Mouse (Mus musculus) liver, embryonic 13.5 days (tissue): ENCODE results near the gene Loxl4. TPM values are rescaled to one million over a fixed set of nuclear protein-coding genes. Genes with fewer than 3 reads are reported as not detected.

ENCODE experiments used
- ATAC-seq: fragments of 200-750 bp; cut with Nextera tagmentation; 2 replicates; pipeline ENCODE4 v1.8.0; 2017; ENCODE audit warnings: low read depth, mild to moderate bottlenecking, moderate number of reproducible peaks, moderate library complexity
- DNase-seq: peaks from one replicate; pipeline ENCODE4 v3.0.0; 2022
- H3K27ac ChIP-seq: fragments of 300-500 bp; sonication (generic); 2 replicates; pipeline ENCODE4 v1.5.1; 2015; ENCODE audit warnings: moderate library complexity, mild to moderate bottlenecking, inconsistent platforms
- H3K27me3 ChIP-seq: fragments of 300-500 bp; sonication (generic); 2 replicates; pipeline ENCODE4 v1.6.1; 2015; ENCODE audit warnings: mild to moderate bottlenecking, inconsistent platforms
- H3K36me3 ChIP-seq: fragments of 300-500 bp; sonication (generic); 2 replicates; pipeline ENCODE4 v1.6.1; 2015; ENCODE audit warnings: mild to moderate bottlenecking, inconsistent platforms
- H3K4me1 ChIP-seq: fragments of 300-500 bp; sonication (generic); replicated peaks from 2 replicates; pipeline ENCODE4 v1.6.1; 2015; ENCODE audit warnings: inconsistent platforms
- H3K4me2 ChIP-seq: fragments of 300-500 bp; sonication (generic); 2 replicates; pipeline ENCODE4 v1.6.1; 2015; ENCODE audit warnings: inconsistent platforms, mild to moderate bottlenecking, moderate library complexity
- H3K4me3 ChIP-seq: fragments of 300-500 bp; sonication (generic); replicated peaks from 2 replicates; pipeline ENCODE4 v1.5.1; 2015; ENCODE audit warnings: mild to moderate bottlenecking, inconsistent platforms
- H3K9ac ChIP-seq: fragments of 300-500 bp; sonication (generic); 2 replicates; pipeline ENCODE4 v1.6.1; 2015; ENCODE audit warnings: mild to moderate bottlenecking, inconsistent platforms
- H3K9me3 ChIP-seq: fragments of 300-500 bp; sonication (generic); replicated peaks from 2 replicates; pipeline ENCODE4 v1.6.1; 2016; ENCODE audit warnings: inconsistent platforms
- WGBS: fragments of 180-500 bp; shearing (Covaris S2); methylation state at CpG from one replicate; pipeline ENCODE4 v1.1.7; 2015; ENCODE audit not compliant: insufficient replicate concordance; 5-methylcytosine and 5-hydroxymethylcytosine counted together
- polyA plus RNA-seq: library from polyadenylated mRNA; unstranded; fragments of >200 nt; fragmentation: Nextera tagmentation; extraction: Ambion mirVana; gene quantifications from 2 replicates; pipeline ENCODE4 v1.2.1, GENCODE M21; 2015

Gene Loxl4
- polyA plus RNA-seq, 1 experiment from 2014 or later = 0.18 TPM

DNA sequence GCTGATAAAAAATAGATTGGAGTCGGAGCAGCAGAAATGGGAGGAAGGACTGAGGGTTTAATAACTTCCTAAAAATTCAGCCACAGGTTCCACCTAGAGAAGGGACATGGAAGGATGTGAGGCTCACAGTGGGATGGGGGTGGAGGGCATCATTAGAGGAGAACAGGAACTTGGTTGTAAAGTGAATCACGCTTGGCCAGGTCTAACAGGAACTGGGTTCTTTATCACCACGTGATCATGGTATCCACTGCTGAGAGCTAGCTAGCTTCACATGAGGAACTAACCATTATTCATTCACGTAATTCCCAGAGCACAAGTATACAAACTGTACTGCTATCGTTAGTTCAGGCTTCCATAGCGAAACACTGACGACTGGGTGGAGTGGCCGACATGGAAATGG lies 26.9 kb upstream of the Loxl4 start:
- WGBS = 35% methylated on average over 8 of the region's 8 CpGs
- Histone ChIP-seq H3K27ac (no peak overlapping the region), H3K9ac (no peak overlapping the region), H3K27me3 (no peaks in the 10 kb centered on the region), H3K4me3 (no peak overlapping the region), H3K9me3 (no peaks in the 10 kb centered on the region), H3K36me3 (no peaks in the 10 kb centered on the region), H3K4me1 (no peaks in the 10 kb centered on the region), H3K4me2 (no peak overlapping the region)
- no peak for DNase-seq
- no peak for ATAC-seq

DNA sequence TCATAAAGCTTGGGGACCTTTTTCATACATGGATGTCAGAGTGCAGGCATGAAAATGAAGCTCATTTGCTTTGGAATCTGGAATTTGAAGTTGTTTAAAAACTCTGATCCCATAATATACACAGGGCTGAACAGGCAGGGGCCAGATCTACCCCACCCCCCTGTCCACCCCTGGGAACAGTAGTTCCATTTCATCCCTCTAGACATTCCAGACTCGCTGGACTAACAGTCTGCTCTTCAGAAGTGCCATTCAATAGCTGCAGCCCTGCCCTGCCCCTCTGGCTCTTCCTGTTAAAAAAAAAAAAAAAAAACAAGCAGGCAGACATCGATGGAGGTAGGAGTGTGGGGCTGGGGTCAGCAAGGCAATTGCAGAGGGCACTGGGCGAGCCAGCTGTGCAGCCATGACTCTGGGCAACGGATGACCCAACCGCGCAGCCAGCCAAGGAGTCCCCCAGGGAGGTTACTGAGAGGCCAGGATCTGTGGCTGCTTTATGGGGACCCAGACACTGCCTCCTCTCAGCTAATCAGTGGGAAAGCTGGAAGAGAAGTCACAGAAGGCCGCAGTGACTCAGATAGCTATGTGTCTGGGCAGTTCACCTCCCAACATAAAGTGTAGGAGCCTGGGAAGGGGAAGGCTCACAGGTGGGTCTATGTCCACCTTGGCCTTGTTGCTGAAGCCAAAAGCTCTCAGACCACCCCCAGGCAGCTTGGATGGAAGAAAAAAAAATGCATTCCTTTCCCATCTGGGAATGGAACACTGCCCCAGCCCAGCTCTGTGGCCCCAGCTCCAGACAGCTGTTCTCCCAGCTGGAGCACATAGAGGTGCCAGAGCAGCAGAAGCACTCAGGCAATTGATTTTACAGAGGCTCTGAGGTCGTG lies 26.2 kb upstream of the Loxl4 start:
- Histone ChIP-seq H3K9me3 (no peaks in the 10 kb centered on the region), H3K9ac (no peak overlapping the region), H3K4me2 (no peak overlapping the region), H3K4me3 (no peak overlapping the region), H3K27ac (no peak overlapping the region), H3K27me3 (no peaks in the 10 kb centered on the region), H3K4me1 (no peaks in the 10 kb centered on the region), H3K36me3 (no peaks in the 10 kb centered on the region)
- 44% methylated on average over 8 of the region's 8 CpGs for WGBS
- no peak for ATAC-seq
- no peak for DNase-seq

DNA sequence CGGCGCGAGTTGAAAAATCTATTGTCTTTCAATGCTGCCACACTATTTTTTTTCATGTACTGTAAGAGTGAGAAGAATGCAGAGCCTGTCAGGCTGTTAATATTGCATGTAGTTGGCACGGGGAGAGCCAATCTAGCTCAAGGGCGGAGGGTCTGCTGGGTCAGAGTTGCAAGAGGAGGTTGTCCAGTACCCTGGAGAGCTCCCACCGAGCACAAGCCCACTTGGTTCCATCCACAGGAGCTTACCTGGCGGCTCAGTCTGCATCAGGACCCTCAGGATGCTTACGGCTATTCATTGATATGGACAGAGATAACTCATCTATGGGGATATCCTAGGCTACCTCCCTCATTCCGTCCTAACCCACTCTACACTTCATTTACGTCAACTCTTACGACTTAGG lies 24.0 kb upstream of the Loxl4 start:
- Histone ChIP-seq H3K9me3 (no peaks in the 10 kb centered on the region), H3K4me2 (no peak overlapping the region), H3K27me3 (peaks cover 10% of the 10 kb centered on the region; the same call in 1 of the 2 replicates), H3K27ac (no peak overlapping the region), H3K36me3 (no peaks in the 10 kb centered on the region), H3K9ac (no peak overlapping the region), H3K4me1 (no peaks in the 10 kb centered on the region), H3K4me3 (no peak overlapping the region)
- DNase-seq (no peak), ATAC-seq (no peak)
- WGBS = 42% methylated on average over 11 of the region's 11 CpGs

DNA sequence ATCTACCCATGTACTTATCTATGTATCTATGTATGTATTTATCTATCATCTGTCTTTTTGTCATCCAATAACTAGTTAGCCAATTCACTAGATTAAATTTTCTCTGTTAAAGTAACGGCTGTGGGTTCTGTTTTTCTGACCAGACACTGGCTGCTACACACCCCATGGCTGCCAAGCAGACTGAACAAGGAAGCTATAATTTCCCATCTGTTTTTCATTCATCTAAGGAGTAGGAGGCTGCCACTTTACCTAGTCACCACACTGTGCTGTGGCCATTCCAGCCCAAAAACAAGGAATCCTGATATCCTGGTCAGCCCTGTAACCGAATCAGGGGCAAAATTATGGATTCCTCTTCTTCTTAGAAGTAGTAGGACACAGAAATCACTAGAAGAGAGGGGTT lies 21.0 kb upstream of the Loxl4 start:
- no peak for ATAC-seq
- Histone ChIP-seq H3K9ac (no peak overlapping the region), H3K27ac (no peak overlapping the region), H3K27me3 (peaks cover 15% of the 10 kb centered on the region; the same call in 1 of the 2 replicates), H3K9me3 (no peaks in the 10 kb centered on the region), H3K4me1 (no peaks in the 10 kb centered on the region), H3K4me2 (no peak overlapping the region), H3K36me3 (no peaks in the 10 kb centered on the region), H3K4me3 (no peak overlapping the region)
- no peak for DNase-seq
- 49% methylated on average over 2 of the region's 2 CpGs for WGBS

DNA sequence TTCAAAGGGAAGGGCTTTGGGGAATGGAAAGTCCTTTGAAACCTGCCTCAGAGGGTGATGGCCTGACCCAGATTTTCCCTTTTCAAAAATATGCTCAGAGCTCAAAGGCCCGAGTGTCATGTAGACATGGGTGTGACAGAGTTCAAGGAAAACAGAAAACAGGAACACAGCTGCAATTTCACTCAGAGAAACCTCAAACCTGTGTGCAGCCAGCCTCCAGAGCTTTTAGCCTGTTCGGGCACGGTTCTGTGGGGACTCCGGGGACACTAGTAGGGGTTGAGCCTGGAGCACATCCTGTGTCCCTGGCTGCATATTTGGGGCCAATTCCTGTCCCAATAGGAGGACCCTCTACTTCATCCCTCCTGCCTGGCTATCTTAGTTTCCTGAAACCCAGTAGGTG lies 19.7 kb upstream of the Loxl4 start:
- DNase-seq (no peak), ATAC-seq (no peak)
- H3K4me2 ChIP-seq = no peak overlapping the region
- H3K36me3 ChIP-seq = no peaks in the 10 kb centered on the region
- H3K27ac ChIP-seq = no peak overlapping the region
- H3K9ac ChIP-seq = no peak overlapping the region
- H3K9me3 ChIP-seq = no peaks in the 10 kb centered on the region
- peaks cover 15% of the 10 kb centered on the region; the same call in 1 of the 2 replicates for H3K27me3 ChIP-seq
- H3K4me1 ChIP-seq = no peaks in the 10 kb centered on the region
- 53% methylated on average over 4 of the region's 4 CpGs for WGBS
- H3K4me3 ChIP-seq = no peak overlapping the region

DNA sequence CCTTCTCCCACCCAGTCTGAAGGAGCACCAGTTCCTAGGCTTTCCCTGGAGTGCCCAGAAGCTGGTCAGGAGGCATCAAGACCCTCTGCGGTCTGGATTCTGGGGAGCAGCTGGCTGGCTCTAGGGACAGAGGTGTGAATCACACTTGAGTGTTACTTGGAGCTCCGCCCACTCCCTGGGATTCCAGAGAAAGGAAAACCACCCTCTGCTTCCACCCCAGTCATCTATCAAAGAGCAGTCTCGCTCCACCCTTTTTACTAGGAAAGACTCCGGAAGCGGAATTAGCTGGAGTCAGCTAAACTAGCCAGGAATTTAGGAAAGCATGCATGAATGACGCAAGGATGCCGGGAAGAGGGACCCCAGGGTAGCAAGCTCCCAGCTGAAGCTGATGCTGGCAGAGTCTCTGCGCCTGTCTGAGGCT lies 18.9 kb upstream of the Loxl4 start:
- Histone ChIP-seq H3K27ac (no peak overlapping the region), H3K36me3 (no peaks in the 10 kb centered on the region), H3K4me2 (no peak overlapping the region), H3K27me3 (peaks cover 15% of the 10 kb centered on the region; the same call in 1 of the 2 replicates), H3K9me3 (no peaks in the 10 kb centered on the region), H3K4me3 (no peak overlapping the region), H3K9ac (no peak overlapping the region), H3K4me1 (no peaks in the 10 kb centered on the region)
- no peak for ATAC-seq
- WGBS = 5% methylated on average over 8 of the region's 8 CpGs
- no peak for DNase-seq

DNA sequence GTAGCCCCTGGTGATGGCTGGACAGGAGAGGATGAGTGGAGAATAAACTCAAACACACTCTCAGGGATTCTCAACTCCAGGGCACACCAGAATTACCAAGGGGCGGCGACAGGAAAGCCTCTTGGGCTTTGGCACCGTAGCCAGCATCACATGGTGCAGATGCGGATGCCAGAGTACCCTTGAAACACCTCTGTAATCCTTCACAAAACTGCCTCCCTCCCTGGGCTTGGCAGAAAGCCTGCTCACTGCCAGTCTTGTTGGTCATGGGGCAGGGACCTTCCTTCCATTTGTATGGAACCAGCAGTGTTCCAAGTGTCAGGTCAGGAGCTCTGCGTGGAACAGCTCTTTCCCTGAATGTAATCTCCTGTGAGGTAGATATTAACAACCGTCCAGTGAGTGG lies 15.5 kb upstream of the Loxl4 start:
- no peaks in the 10 kb centered on the region for H3K36me3 ChIP-seq
- H3K9ac ChIP-seq = no peak overlapping the region
- ATAC-seq (no peak), DNase-seq (no peak)
- no peaks in the 10 kb centered on the region for H3K4me1 ChIP-seq
- H3K4me3 ChIP-seq = no peak overlapping the region
- H3K4me2 ChIP-seq = no peak overlapping the region
- no peaks in the 10 kb centered on the region for H3K9me3 ChIP-seq
- WGBS = 71% methylated on average over 6 of the region's 6 CpGs
- no peak overlapping the region for H3K27ac ChIP-seq
- peaks cover 11% of the 10 kb centered on the region; the same call in 1 of the 2 replicates for H3K27me3 ChIP-seq

DNA sequence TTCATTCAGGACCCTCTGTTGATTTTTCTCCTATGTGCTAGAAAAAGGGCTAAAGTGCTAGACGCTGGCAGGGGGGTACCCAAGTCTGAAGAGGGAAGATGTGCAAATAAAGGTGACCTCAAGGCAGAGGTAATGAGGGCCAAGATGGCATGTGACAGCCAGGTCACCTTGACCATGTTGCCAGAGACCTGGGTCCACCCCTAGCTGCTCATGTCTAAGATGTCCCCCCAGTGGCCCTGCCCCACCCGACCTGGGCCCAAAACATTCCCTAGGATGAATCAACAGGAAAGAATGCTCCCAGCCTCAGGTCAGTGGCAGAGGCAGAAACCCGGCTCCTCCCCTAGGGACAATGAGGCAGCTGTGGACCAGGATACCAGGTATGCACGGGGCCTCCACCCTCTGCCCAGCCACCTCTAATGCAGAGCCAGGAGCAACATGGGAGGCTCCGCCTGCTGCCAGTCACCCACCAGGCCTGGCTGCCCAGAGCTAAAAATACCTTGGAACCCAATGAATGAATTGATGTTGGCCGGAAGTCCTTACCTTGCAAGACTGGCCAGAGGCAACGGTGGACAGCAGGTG lies 1.1 kb upstream of the Loxl4 start:
- Histone ChIP-seq H3K9ac (no peak overlapping the region), H3K4me1 (peaks cover 11% of the 10 kb centered on the region; the same call in 1 of the 2 replicates), H3K27me3 (peaks cover 47% of the 10 kb centered on the region), H3K36me3 (no peaks in the 10 kb centered on the region), H3K4me3 (no peak overlapping the region), H3K27ac (no peak overlapping the region), H3K4me2 (no peak overlapping the region), H3K9me3 (no peaks in the 10 kb centered on the region)
- no peak for ATAC-seq
- 56% methylated on average over 7 of the region's 7 CpGs for WGBS
- no peak for DNase-seq

DNA sequence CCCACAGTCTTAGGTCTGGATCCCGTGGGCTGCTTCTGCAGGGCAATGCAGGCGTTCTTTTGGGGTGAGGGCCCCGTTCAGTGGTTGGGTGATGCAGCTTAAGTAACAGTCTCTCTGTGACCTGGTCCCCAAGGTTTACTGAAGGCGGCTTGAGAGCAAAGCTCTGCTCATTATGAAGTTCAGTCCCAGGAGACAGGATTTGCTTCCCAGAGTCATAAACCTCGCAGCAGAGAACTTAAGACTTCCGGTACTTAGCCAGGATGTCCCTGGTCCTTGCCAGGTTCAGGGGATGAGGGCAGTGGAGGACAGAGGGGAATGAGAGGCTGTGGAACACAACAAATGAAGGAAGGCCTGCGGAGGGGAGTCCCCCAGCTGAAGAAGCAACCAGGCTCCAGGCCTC lies 503 bp upstream of the Loxl4 start:
- no peak for DNase-seq
- no peak overlapping the region for H3K27ac ChIP-seq

DNA sequence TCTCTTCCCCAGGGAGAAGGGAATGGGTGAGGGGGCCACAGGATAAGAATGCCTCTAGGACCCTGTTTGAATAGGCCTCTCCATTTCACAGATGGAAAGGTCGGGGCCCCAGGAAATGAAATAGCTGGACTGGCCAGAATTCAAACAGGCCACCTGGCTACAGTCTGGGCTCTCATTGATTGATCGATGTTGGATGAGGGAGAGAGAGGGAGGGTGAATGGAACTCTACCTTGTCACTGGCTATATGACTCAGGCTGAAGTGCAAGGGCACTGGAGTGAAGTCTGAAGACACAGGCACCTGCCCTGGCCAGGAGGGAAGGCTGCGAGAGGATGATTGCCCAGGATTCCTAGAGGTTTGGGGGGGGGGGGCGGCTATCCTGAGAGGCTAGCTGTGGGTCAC lies 867 bp downstream of the Loxl4 start:
- Histone ChIP-seq H3K27me3 (peaks cover 47% of the 10 kb centered on the region), H3K36me3 (no peaks in the 10 kb centered on the region), H3K4me1 (peaks cover 11% of the 10 kb centered on the region; the same call in 1 of the 2 replicates), H3K27ac (no peak overlapping the region), H3K4me2 (no peak overlapping the region), H3K4me3 (no peak overlapping the region), H3K9me3 (no peaks in the 10 kb centered on the region), H3K9ac (no peak overlapping the region)
- DNase-seq = no peak
- ATAC-seq = no peak
- 57% methylated on average over 4 of the region's 4 CpGs for WGBS

More for the DNA sequence above, 503 bp upstream of the Loxl4 start:
- Histone ChIP-seq H3K36me3 (no peaks in the 10 kb centered on the region), H3K9ac (no peak overlapping the region), H3K4me1 (peaks cover 11% of the 10 kb centered on the region; the same call in 1 of the 2 replicates), H3K4me2 (peak overlapping the region; percentile 61), H3K4me3 (peak overlapping the region; percentile 42), H3K9me3 (no peaks in the 10 kb centered on the region), H3K27me3 (peaks cover 47% of the 10 kb centered on the region)
- 13% methylated on average over 7 of the region's 7 CpGs for WGBS
- ATAC-seq = no peak

DNA sequence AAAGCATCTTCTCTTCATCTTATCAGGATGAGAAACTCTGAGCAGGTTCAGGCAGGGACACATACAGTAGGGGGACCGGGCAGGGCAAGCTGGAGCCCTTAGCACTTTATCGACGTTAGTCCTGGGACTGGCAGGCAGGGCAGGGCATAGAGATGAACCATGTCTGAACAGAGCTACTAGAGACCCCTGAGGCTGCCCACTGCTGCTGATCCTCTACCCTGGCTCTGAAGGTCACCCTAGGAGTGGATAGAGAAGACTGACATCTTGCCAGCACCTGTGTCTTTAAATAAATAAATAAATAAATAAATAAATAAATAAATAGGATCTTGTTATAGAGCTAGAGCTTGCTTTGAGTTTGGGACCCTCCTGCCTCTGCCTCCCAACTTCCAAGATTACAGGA lies 2.9 kb downstream of the Loxl4 start:
- no peak overlapping the region for H3K27ac ChIP-seq
- peaks cover 11% of the 10 kb centered on the region; the same call in 1 of the 2 replicates for H3K4me1 ChIP-seq
- H3K9me3 ChIP-seq = no peaks in the 10 kb centered on the region
- DNase-seq (no peak), ATAC-seq (no peak)
- H3K36me3 ChIP-seq = no peaks in the 10 kb centered on the region
- H3K9ac ChIP-seq = no peak overlapping the region
- no peak overlapping the region for H3K4me2 ChIP-seq
- no peak overlapping the region for H3K4me3 ChIP-seq
- 82% methylated on average over 3 of the region's 3 CpGs for WGBS
- H3K27me3 ChIP-seq = peaks cover 43% of the 10 kb centered on the region
